Mouse (Mus musculus) midbrain, embryonic 11.5 days (tissue): ENCODE data around the gene Gmeb2. TPM values are rescaled to one million over a fixed set of nuclear protein-coding genes. Genes with fewer than 3 reads are reported as not detected.
A peak's percentile ranks its signal among the peaks of the same experiment; 100 is the strongest.

Source experiments
- ATAC-seq: fragments of 200-750 bp; cut with Nextera tagmentation; 2 replicates; pipeline ENCODE4 v1.8.0; 2017; ENCODE audit warnings: moderate TSS enrichment, moderate library complexity; ENCODE audit not compliant: low FRiP score
- DNase-seq: peaks from one replicate; pipeline ENCODE4 v3.0.0; 2015; ENCODE audit warnings: low spot score; ENCODE audit errors: missing footprints
- H3K27ac ChIP-seq: fragments of 300-500 bp; sonication (generic); 2 replicates; pipeline ENCODE4 v1.5.1; 2014; ENCODE audit warnings: low read depth, low read length
- H3K27me3 ChIP-seq: fragments of 300-500 bp; sonication (generic); 2 replicates; pipeline ENCODE4 v1.6.1; 2014; ENCODE audit warnings: mild to moderate bottlenecking, low read length, moderate library complexity, mixed read lengths; ENCODE audit not compliant: control insufficient read depth, insufficient read depth
- H3K36me3 ChIP-seq: fragments of 300-500 bp; sonication (generic); 2 replicates; pipeline ENCODE4 v1.6.1; 2014; ENCODE audit warnings: mild to moderate bottlenecking, low read length, moderate library complexity, mixed read lengths; ENCODE audit not compliant: control insufficient read depth, insufficient read depth
- H3K4me1 ChIP-seq: fragments of 300-500 bp; sonication (generic); 2 replicates; pipeline ENCODE4 v1.6.1; 2014; ENCODE audit warnings: low read length; ENCODE audit not compliant: control insufficient read depth, insufficient read depth
- H3K4me2 ChIP-seq: fragments of 300-500 bp; sonication (generic); 2 replicates; pipeline ENCODE4 v1.6.1; 2014; ENCODE audit warnings: mild to moderate bottlenecking, moderate library complexity
- H3K4me3 ChIP-seq: fragments of 300-500 bp; sonication (generic); 2 replicates; pipeline ENCODE4 v1.5.1; 2014; ENCODE audit warnings: low read depth, low read length
- H3K9ac ChIP-seq: fragments of 300-500 bp; sonication (generic); 2 replicates; pipeline ENCODE4 v1.6.1; 2014; ENCODE audit warnings: low read length
- H3K9me3 ChIP-seq: fragments of 300-500 bp; sonication (generic); 2 replicates; pipeline ENCODE4 v1.6.1; 2016; ENCODE audit warnings: low read length; ENCODE audit not compliant: control insufficient read depth
- WGBS: fragments of 180-500 bp; shearing (Covaris S2); extraction: QIAGEN DNeasy Blood & Tissue Kit; methylation state at CpG from one replicate; pipeline ENCODE4 v1.1.7; 2014; 5-methylcytosine and 5-hydroxymethylcytosine counted together
- polyA plus RNA-seq: library from polyadenylated mRNA; unstranded; fragments of >200 nt; fragmentation: Nextera tagmentation; extraction: Ambion mirVana; gene quantifications from 2 replicates; pipeline ENCODE4 v1.2.1, GENCODE M21; 2014

The Gmeb2 gene
- polyA plus RNA-seq, 1 experiment from 2014 or later, result 18.9 TPM

- Histone ChIP-seq H3K4me3 (no peak overlapping the region), H3K9me3 (no peaks in the 10 kb centered on the region), H3K9ac (peak overlapping the region; percentile 28; the same call in 1 of the 2 replicates), H3K36me3 (no peaks in the 10 kb centered on the region), H3K27me3 (no peaks in the 10 kb centered on the region), H3K4me1 (peaks cover 9% of the 10 kb centered on the region), H3K27ac (no peak overlapping the region), H3K4me2 (peak overlapping the region; percentile 51; the same call in 1 of the 2 replicates)
- ATAC-seq (no peak), DNase-seq (no peak)
- 46% methylated on average over 2 of the region's 2 CpGs for WGBS
Measured at GRCm38 (mm10) chr2:181220361-181220760, 67.5 kb downstream of the Gmeb2 start.

- ATAC-seq, result peak; percentile 90
- no peak within 1 kb of the TSS for H3K27ac ChIP-seq
- H3K4me3 ChIP-seq, result peak within 1 kb of the TSS; percentile 30
- peak within 1 kb of the TSS; percentile 51 for H3K4me2 ChIP-seq
- peak; percentile 93 for DNase-seq
- peak within 1 kb of the TSS; percentile 28; the same call in 1 of the 2 replicates for H3K9ac ChIP-seq
- H3K27me3 ChIP-seq, result no peaks in the 10 kb centered on the region
- H3K36me3 ChIP-seq, result no peaks in the 10 kb centered on the region
- H3K4me1 ChIP-seq, result peaks cover 9% of the 10 kb centered on the region
- H3K9me3 ChIP-seq, result no peaks in the 10 kb centered on the region
- 7% methylated on average over 25 of the region's 25 CpGs for WGBS
Measured at GRCm38 (mm10) chr2:181219538-181220216, 68.2 kb downstream of the Gmeb2 start, which contains the start of gene Fndc11. Gene Fndc11 (plus strand): TSS chr2:181220013.

GRCm38 (mm10) chr2:181218881-181219485 is 68.9 kb downstream of the Gmeb2 start:
- no peak overlapping the region for H3K4me3 ChIP-seq
- H3K27ac ChIP-seq, result no peak overlapping the region
- H3K4me2 ChIP-seq, result no peak overlapping the region
- ATAC-seq (no peak), DNase-seq (peak; percentile 87)
- WGBS, result 57% methylated on average over 5 of the region's 5 CpGs
- no peak overlapping the region for H3K9ac ChIP-seq
- H3K9me3 ChIP-seq, result no peaks in the 10 kb centered on the region
- peaks cover 9% of the 10 kb centered on the region for H3K4me1 ChIP-seq
- no peaks in the 10 kb centered on the region for H3K36me3 ChIP-seq
- peaks cover 3% of the 10 kb centered on the region for H3K27me3 ChIP-seq

GRCm38 (mm10) chr2:181216037-181216436 is 71.8 kb downstream of the Gmeb2 start:
- ATAC-seq (no peak), DNase-seq (no peak)
- Histone ChIP-seq H3K9me3 (no peaks in the 10 kb centered on the region), H3K4me3 (no peak overlapping the region), H3K27me3 (peaks cover 32% of the 10 kb centered on the region), H3K27ac (no peak overlapping the region), H3K36me3 (no peaks in the 10 kb centered on the region), H3K4me1 (peaks cover 15% of the 10 kb centered on the region), H3K9ac (no peak overlapping the region), H3K4me2 (no peak overlapping the region)
- WGBS, result 91% methylated on average over 6 of the region's 6 CpGs

GRCm38 (mm10) chr2:181213021-181213445 is 74.8 kb downstream of the Gmeb2 start, which contains the start of gene Srms:
Gene Srms (minus strand): TSS chr2:181213185.
- Histone ChIP-seq H3K4me1 (peaks cover 6% of the 10 kb centered on the region), H3K27me3 (peaks cover 32% of the 10 kb centered on the region), H3K9ac (peak within 1 kb of the TSS; percentile 1; the same call in 1 of the 2 replicates), H3K4me3 (peak within 1 kb of the TSS; percentile 23), H3K27ac (no peak within 1 kb of the TSS), H3K4me2 (peak within 1 kb of the TSS; percentile 40), H3K9me3 (no peaks in the 10 kb centered on the region), H3K36me3 (no peaks in the 10 kb centered on the region)
- under 1% methylated on average over 17 of the region's 17 CpGs for WGBS
- DNase-seq (peak; percentile 88), ATAC-seq (peak; percentile 44; the same call in 1 of the 2 replicates)

GRCm38 (mm10) chr2:181212389-181213020 is 75.3 kb downstream of the Gmeb2 start:
- peak; percentile 87 for DNase-seq
- 2% methylated on average over 34 of the region's 34 CpGs for WGBS
- H3K27me3 ChIP-seq, result peaks cover 32% of the 10 kb centered on the region
- H3K9ac ChIP-seq, result peak overlapping the region; percentile 1; the same call in 1 of the 2 replicates
- H3K4me3 ChIP-seq, result peak overlapping the region; percentile 23
- no peak overlapping the region for H3K27ac ChIP-seq
- peak overlapping the region; percentile 40 for H3K4me2 ChIP-seq
- no peaks in the 10 kb centered on the region for H3K9me3 ChIP-seq
- H3K36me3 ChIP-seq, result no peaks in the 10 kb centered on the region
- ATAC-seq, result no peak
- H3K4me1 ChIP-seq, result peaks cover 6% of the 10 kb centered on the region

GRCm38 (mm10) chr2:181206118-181206517 is 81.7 kb downstream of the Gmeb2 start:
- DNase-seq (no peak), ATAC-seq (no peak)
- H3K9me3 ChIP-seq, result no peaks in the 10 kb centered on the region
- H3K4me2 ChIP-seq, result no peak overlapping the region
- H3K4me3 ChIP-seq, result no peak overlapping the region
- no peak overlapping the region for H3K9ac ChIP-seq
- WGBS, result 82% methylated on average over 9 of the region's 9 CpGs
- H3K4me1 ChIP-seq, result no peaks in the 10 kb centered on the region
- H3K27ac ChIP-seq, result no peak overlapping the region
- no peaks in the 10 kb centered on the region; the same call in 1 of the 2 replicates for H3K27me3 ChIP-seq
- no peaks in the 10 kb centered on the region for H3K36me3 ChIP-seq

- H3K36me3 ChIP-seq, result no peaks in the 10 kb centered on the region
- no peak overlapping the region for H3K4me3 ChIP-seq
- no peaks in the 10 kb centered on the region for H3K4me1 ChIP-seq
- H3K4me2 ChIP-seq, result no peak overlapping the region
- ATAC-seq (no peak), DNase-seq (no peak)
- 90% methylated on average over 5 of the region's 5 CpGs for WGBS
- no peak overlapping the region for H3K27ac ChIP-seq
- no peaks in the 10 kb centered on the region for H3K27me3 ChIP-seq
- no peak overlapping the region for H3K9ac ChIP-seq
- no peaks in the 10 kb centered on the region for H3K9me3 ChIP-seq
Measured at GRCm38 (mm10) chr2:181205678-181206077, 82.2 kb downstream of the Gmeb2 start.

GRCm38 (mm10) chr2:181202886-181203285 is 84.9 kb downstream of the Gmeb2 start:
- no peak overlapping the region for H3K9ac ChIP-seq
- ATAC-seq (no peak), DNase-seq (no peak)
- no peaks in the 10 kb centered on the region for H3K27me3 ChIP-seq
- H3K9me3 ChIP-seq, result no peaks in the 10 kb centered on the region
- no peaks in the 10 kb centered on the region for H3K36me3 ChIP-seq
- WGBS, result 81% methylated on average over 6 of the region's 6 CpGs
- no peaks in the 10 kb centered on the region for H3K4me1 ChIP-seq
- H3K27ac ChIP-seq, result no peak overlapping the region
- H3K4me3 ChIP-seq, result no peak overlapping the region
- no peak overlapping the region for H3K4me2 ChIP-seq
